Mouse (Mus musculus) kidney, postnatal 25 days (tissue): ENCODE measurements at regions not wholly inside any gene's neighbourhood (a gene's known extent, or its start where the extent isn't known, plus 50 kb on each side); places are given as distances from the start of the nearest gene placed in this dataset.

Experiments used
- DNase-seq, 2 experiments: peaks; one replicate each; pipeline ENCODE4 v3.0.0; 2021; ENCODE audit warnings: mixed read lengths in 2 of 2

DNA sequence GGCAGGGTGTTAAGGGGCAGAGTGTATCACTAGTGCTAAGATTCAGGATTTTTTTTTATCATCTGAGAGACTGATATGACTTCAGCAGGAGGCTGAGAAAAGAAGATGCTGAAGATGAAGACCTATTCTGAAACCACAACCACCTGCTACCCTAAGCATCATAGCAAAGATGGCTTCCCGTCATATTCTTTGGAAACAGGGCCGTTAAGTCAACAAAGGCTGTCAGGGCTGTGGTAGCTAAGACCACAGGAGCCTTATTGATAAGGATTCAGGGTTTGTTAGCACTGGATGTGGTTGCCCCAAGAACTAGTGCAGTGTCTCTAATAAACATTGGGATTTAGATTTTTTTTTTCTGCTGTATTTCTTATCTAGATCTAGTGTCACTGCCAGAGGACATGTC is 56.7 kb upstream of the Rasgrp1 start:
- no peak for DNase-seq

DNA sequence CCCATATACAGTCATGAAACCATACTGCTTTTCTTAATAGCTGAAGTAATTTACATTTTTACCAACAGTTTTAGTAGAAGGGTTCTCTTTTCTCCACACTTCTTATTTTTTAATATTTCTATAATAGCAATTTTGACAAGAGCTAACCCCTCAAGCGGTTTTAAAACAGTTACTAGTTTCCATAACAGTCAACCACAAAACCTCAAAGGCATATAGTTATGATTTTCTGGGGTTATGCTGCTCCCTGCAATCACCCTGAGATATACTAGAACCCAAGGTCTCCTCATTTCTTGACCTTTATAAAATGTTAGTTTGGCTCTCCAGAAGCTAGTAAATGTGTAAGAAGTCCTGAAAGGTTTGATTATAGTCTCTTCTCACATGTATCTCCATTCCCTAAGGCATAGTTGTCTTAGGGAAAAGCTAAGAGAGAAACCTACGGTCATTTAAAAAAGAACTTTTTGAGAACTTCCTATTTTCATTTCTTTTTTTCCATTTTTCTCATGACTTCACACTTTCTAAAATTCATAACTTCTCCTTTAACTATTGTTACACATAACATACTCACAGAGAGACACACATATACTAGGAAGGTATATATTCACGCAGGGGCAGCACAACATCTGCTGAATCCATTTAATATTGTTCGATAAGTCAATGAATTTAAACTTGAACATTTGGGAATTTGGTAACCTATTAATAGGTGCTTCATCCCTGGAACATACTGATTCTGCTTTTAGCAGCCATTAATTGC is 60.8 kb upstream of the Rasgrp1 start:
- DNase-seq = no peak

DNA sequence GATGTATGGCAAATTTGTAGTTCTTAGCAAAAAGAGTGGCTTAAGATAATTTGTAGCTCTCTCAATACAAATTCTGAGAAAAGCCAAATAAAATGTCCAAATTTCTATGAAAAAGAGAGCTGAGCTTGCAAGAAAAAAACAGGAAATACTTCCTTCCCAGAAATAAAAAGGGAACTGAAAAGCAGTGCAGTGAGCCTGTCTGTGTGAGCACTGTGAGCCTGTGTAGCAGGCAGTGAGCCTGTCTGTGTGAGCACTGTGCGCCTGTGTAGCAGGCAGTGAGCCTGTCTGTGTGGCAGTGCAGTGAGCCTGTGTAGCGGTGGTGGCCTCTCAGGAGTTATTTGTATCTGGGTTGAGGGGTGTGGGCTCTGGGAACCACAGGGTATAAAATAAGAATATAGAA is 62.7 kb upstream of the Rasgrp1 start:
- DNase-seq = peak in 1 of 2 experiments; percentile 39

DNA sequence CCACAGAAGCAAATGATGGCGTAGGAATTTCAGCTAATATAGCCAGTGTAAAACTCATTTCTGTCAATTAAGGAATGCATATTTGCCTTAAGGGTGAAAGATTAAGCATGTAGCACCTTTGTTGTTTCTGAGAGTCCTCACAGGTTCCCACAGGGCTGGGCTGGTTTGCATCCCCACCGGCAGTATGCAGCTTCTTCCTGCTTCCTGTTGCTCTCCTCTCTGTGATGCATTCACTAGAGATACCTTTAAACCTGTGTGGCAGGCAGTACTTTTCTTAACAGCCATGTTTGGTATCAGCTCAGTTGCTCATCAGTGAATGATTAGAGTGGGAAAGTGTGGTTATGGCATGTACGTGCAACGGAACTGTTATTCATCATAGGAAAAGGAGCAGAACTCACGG is 65.4 kb upstream of the Rasgrp1 start:
- DNase-seq = no peak

DNA sequence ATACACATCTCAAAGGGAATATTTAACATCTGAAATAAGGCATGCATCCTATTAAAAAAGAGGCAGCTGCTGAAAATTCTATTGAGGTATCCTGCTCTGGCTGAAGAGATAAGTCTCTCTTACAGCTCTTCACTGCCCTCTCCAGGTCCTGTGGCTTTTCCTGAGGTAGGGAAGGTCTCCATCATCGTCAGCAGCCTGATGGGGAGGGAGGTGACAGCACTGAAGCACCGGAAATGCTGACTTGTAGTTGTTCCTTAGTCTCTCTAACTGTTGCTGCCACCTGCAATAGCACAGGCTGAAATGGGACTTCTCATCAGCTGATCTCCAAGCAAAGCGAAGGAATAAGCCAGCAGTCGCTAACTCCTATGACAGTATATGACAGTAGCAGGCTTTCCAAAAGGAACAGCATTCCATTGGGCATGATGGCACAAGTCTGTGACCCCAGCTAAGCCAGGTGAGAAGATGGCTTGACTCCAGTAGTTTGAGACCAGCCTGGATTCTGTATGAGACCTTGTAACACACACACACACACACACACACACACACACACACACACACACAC is 69.3 kb upstream of the Rasgrp1 start:
- DNase-seq = peak; percentile 35 to 55

DNA sequence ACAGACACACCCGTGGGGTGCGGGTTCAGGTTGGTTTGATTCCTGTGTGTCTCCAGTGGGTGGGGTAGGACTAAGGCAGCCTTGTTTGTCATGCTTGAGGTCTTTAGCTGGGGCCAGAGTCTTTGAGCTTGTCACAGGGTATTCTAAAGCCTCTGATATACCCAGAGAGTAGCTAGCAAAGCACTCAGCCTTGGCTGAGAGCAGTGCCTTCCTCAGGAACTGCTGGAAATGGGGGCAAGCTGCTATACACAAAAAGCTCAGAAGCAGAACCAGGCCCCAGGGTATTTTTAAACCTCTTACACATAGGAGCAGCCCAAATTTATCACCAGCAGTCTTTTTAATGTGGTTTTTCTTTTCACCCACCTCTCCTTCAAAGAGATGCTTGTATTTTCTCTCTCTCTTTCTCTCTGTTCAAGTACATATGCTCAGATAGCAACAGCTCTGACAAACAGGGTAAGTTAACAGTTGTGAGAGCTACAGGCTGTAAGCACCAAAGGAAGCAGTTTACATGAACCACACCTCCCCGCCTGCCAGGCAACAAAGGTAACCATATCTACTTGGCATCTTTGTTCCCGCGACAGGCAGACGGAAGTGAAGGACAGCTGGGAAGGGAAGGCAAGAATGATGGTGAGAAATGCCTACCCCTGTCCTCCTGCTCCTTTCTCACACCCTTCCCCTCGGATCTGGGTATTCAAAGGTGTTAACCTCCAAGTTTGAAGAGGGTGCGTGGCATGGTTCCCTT is 74.6 kb upstream of the Rasgrp1 start:
- DNase-seq = no peak

DNA sequence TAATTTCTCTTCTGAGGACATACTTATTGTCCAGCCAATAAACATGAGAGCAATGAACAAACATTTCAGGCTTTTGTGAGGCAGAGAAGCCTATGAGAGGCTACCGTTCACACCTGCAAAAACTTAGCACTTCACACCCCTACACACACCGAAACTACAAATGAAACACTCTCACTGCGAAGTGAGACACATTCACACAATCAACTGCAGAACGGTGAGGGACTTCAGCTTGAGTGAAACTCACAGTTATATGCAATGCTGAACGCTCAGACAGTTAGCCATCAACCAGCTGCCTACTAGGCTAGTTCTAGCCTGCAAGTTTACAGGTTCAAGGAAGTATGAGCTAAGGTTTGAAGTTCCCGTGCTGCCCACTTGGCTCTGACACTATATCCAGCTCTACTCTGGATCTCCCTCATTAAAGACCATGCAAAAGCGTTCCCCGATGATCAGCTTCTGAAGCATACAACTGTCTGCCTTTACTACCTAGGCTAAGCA is 75.4 kb upstream of the Rasgrp1 start:
- no peak for DNase-seq

DNA sequence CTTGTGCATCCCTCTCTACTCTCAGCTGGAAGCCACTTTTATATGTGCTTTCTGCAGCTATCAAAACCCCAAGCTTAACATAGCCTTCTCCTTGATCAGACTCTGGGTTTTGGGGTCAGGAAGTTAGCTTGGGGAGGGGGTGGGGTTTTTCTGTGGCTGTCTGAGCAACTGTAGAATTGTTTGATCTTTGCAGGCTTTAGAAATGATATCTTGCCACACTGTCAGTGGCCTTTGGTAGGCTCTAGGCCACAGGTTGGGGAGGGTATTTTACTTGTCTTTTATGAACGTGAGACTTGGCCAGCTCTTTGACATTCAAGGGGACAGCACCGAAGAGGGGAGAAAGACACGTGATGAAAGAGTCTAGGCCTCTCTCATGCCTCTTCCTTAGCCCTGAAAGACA is 75.9 kb upstream of the Rasgrp1 start:
- DNase-seq = no peak

DNA sequence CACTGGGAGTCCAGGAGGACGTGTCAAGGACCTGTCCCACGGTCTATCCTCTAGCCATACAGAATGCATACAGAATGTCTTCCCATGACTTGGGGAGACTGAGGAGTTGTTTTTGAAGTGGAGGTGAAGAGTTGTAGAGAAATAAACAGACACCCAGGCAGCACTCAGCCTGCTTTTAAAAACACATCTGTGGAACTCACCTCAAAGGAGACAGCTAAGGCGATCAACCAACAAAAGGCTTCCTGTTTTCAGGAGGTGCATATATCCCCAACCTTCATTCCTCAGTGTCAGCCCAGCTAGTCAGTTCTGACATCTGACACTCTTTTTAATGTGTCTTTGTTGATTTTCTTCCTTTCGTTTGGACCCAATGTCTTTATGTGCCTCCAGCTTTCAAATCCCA is 78.6 kb upstream of the Rasgrp1 start:
- no peak for DNase-seq

DNA sequence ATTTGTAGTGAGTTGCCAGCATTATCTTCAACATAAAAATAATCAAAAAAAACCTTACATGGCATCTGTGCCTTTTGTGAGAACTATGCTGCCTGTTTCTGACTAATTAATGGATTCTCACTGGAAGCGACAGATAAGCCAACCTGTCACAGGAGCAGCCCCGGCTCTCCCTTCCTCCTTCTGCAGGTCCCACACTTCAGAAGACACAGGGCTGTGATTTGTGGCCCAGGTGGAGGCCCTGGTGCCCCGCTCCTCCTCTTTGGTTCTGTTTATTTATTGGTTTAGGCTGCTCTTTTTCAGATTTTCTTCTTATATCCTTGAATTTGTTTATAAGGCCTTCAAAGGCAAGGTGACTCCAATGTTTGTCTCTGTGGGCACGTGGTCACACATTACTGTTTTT is 80.0 kb upstream of the Rasgrp1 start:
- no peak for DNase-seq

DNA sequence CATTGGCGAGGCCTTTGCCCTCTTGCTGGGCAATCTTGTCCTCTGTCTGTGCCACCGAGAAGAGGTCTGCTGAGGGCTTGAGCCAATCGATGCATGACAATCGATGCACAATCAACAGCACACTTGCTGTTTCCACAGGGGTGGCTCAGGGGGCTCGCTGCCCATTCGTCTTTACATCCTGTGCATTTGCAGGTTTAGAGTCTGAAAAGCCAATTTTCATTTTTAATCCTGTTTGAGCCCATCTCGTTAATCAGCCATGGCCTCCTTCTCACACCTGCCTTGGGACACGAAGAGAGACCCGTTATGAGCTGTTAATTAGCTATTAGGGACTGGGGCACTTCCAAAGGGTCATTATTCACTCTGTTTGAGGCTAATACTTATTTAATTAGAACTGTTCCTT is 86.4 kb upstream of the Rasgrp1 start:
- no peak for DNase-seq

DNA sequence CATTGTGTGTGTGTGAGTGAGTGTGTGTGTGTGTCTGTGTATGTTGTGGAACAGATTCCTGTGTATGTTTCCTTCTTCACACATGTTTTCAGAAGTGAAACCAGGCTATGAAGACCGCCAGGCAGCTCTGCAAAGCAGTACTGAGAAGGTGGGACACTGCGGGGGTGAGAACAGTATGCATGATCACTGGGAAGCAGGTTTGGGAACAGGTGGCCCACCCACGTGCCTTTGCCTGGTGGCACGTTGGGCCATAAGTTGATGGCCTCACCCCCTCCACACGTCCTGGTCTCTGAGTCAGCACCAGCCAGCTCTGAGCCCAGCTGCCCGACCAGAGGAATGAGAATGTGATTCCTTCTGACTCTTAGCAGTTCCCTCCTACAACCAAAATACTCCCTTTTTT is 89.2 kb upstream of the Rasgrp1 start:
- no peak for DNase-seq

DNA sequence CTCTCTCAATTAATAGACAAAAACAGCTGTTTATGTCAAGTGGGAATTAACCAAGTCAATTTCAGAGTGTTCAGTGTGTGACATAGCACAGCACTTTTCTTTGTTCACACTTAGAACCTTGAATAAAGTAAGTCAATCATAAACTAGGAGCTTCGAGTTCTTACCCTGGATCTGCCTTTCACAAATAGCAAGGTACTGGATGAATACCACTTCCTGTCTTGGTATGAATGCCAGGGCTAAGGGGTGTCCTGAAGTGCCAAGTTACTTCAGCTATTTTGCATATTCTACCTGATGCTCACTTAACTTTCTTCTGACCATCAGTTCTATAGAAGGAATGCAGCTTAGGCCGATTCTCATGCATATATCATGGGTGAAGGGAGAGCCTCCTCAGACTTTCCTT is 90.1 kb upstream of the Rasgrp1 start:
- no peak for DNase-seq

DNA sequence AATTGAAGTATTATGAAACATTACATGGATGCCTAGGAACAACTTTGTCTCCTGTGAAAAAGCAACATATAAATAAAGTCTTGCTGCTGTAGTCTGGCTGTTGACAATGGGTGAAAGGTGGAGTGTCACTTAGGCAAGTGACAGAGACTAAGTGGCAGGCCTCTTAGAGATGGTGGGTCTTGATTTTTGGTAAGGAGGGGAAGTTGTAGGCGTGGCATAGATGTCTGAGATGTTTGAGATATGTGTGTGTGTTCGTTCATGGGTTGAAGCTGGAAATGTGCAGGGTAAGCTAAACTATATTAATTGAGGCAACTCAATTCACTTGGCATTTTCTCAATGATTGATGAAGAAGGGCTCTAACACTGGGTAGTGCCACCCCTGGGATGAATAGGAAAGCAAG is 90.7 kb upstream of the Rasgrp1 start:
- no peak for DNase-seq

DNA sequence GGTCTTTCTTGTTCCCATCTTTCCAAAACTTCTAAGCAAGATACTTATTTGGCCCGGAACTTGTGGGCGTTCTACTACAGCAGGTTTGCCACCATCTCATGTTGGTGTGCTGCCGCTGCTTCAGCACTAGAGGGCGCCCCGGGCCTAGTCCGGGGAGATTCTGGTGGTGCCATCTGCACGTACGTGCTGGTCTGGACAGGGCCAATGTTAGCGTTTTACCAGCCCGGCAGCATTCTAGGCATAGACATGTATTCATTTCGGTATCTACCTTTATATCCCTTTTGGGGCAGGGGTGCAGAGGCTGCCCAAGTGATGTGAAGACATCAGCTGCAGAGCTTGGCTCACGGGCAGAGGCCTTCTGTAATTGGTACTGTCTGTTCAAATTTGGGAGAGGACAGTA is 95.3 kb upstream of the Rasgrp1 start:
- no peak for DNase-seq

DNA sequence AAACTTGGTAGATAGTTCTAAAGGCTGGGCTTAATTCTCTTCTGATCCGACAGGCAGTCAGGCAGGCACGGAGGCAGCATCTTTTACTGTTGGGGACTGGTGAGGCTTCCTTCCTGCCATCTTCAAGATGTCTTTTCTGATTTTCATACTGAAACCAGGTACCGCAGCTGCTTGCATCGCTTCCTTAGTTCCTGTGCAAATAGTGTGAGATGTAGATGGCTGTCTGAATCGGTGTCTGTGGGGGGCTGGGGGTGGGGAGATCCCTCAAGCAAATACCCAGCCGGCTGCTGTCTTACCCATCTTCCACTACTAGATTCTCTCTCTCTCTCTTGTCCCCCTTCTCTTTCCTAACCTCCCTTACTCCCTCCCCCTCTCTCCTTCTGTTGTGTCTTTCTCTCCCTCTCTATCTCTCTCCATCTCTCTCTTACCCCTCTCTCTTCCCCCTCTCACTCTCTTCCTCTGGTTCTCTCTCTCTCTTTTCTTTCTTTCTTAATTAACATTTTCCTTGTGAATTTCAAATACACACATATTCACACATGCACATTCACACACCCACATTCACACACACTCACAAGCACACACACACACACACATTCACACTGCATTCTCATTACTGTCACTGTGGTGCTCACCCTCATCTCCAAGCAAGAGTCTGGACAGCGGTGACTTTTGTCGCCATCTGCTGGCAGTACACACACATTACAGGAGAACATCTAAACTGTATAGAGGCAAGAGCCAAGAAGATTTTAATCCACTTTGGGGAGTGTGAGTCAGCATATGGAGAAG is 96.0 kb upstream of the Rasgrp1 start:
- peak; percentile 65 to 66 for DNase-seq

DNA sequence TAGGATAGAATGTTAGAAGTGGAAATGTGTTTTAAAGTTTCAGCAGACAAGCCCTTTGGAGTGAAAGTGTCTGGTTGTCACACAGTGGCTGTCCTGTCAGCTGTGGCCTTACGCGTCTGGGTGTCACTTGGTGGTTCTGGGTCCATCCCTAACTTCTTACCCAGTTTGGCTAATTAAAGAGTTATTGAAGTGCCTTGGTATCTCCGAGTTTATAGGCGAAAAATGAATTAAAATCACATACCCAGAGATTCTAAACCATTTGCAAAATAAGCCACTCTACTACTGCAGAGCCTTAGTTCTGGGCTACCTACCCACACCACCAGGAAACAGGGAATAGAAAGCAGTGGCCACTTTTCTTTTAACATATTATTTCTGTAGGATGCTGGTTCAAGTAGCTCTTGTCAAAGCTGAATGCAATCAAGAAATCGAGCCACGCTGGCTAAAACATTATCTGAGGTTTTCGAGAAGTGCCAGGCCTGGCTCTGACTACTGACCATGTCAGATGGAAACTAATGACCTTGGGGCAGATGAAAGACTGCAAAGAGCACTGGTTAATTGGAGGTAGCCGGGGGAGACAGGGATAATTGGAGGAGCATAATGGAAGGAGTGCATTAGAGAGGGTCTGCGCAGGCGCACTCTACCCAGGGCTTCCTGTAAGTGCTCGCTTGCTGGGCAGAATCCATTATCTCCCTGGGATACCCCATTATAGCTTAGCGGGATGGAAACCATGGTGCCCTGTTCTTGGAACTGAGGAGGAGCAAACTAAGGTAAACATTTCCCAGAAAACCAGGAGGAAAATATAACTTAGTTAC is 96.8 kb upstream of the Rasgrp1 start:
- no peak for DNase-seq

DNA sequence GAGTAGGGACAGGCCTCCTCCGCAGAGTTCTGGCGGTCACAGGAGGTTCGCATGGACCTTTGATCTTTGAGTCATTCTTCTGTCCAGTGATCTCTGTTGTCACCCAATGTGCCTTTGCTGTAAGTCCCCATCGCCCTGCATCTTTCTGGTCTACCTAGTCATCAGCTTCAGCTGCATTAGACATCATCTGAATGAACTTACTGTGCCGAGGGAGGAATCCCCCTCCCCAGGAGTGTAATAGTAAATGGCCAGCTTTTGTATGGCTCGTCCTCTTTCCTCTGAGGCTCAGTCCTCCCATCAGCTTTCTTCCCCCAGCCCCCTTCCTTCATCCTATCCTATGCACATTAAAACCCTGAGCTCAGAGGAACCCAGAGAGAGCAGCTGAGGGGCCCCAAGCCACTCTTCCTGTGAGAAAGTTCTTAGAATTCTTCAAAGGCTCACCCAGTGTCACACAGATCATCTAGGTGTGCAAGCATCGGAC is 98.0 kb upstream of the Rasgrp1 start:
- no peak for DNase-seq

DNA sequence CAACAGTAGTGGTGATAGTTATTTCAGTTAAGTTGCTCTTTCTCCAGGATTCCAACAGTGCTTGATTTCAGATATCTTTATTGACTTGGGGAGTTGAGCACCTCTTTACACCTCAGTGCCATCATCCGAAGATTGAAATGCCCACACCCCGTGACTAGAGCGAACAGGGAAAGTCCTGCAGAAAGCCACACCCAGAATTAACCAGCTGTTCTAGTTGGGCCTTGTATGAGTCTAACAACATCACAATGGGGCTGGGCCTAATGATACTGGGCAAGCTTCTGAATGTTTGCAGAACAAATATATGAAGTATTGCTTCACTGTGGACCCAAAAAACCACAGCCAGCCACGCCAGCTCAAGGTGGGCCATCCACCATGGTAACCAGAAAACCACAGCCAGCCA is 100.1 kb upstream of the Rasgrp1 start:
- no peak for DNase-seq

DNA sequence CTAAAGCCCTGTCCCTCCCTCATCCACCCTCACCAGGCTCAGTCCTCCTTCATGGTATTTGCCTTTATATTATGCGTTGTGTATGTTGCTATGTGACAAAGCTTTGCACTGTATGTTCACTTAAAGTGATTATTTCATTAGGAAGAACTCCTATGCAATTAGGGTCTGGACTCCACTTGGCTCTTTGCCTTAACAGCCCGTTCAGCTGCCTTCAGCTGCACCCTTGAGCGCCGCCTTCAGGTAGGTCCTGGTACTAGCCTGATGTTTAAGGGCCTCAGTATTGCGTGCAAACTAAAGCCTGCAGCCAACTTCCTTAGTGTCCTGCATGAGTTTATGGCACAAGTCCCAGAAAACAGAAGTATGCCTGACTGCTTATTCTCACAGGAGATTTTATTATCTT is 101.9 kb upstream of the Rasgrp1 start:
- DNase-seq = peak in 1 of 2 experiments; percentile 56

DNA sequence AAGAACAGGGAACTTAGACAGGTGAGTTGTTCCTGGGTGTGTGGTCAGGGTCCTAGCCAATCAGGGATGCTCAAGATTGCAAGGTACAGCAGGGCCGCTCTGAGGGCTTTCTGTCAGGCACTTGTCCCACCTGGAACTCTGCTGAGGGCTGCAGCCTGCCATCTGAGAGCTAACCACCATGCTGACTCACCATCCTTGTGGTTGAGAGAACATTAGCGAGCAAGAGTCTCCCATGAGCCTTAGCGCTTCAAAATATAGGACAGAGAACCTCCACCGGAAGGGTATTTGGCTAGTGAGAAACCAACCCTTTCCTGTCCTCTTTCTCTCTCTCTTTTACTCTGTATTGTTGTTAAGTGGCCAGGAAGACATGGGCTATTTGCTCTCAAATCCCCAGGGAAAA is 104.1 kb upstream of the Rasgrp1 start:
- no peak for DNase-seq

DNA sequence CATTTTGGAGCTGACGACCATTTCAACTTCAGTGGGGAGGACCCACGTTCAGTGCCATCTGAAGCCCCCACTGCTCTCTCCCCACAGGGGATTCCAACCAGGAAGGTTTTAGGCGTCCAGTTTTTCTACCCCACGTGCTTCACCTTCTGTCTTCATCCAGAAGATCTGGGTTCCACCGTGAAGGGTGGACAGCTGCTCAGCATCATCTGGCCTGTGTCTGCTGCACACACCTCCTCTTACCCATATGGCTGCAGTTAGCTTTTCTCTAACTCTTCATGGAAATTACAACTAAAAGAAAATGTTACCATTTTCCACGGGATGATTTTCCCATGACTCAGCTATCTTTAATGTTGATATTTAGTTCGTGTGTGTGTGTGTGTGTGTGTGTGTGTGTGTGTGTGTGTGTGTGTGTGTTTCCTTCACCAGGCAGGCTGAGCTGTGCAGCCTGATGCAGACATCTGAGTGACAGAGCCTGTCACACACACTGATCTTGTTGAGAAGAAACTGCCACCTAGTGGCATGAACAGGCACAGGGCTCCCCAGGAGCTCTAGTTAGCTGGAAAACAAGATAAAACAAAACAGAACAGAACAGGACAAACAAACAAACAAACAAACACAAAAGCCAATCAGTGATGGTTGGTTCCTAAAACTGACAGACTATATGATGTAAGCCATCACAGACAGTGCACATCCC is 107.5 kb upstream of the Rasgrp1 start:
- DNase-seq = peak; percentile 43 to 52
